Mouse (Mus musculus) kidney, embryonic 16.5 days (tissue): Measurements from ENCODE around the gene Ccdc34. TPM values are rescaled to one million over a fixed set of nuclear protein-coding genes. Genes with fewer than 3 reads are reported as not detected.

Experiments used
- ATAC-seq: fragments of 200-750 bp; cut with Nextera tagmentation; 2 replicates; pipeline ENCODE4 v1.8.0; 2017; ENCODE audit warnings: moderate TSS enrichment; ENCODE audit not compliant: low FRiP score, low TSS enrichment
- H3K27ac ChIP-seq: fragments of 300-500 bp; sonication (generic); 2 replicates; pipeline ENCODE4 v1.5.1; 2014; ENCODE audit warnings: low read length
- H3K27me3 ChIP-seq: fragments of 300-500 bp; sonication (generic); 2 replicates; pipeline ENCODE4 v1.6.1; 2014; ENCODE audit warnings: low read length, control low read depth, mixed read lengths; ENCODE audit not compliant: insufficient read depth
- H3K36me3 ChIP-seq: fragments of 300-500 bp; sonication (generic); 2 replicates; pipeline ENCODE4 v1.6.1; 2014; ENCODE audit warnings: low read length, control low read depth, mixed read lengths; ENCODE audit not compliant: insufficient read depth
- H3K4me1 ChIP-seq: fragments of 300-500 bp; sonication (generic); 2 replicates; pipeline ENCODE4 v1.6.1; 2014; ENCODE audit warnings: low read length, control low read depth, mixed read lengths; ENCODE audit not compliant: insufficient read depth
- H3K4me2 ChIP-seq: fragments of 300-500 bp; sonication (generic); replicated peaks from 2 replicates; pipeline ENCODE4 v1.6.1; 2014; ENCODE audit warnings: low read depth, low read length
- H3K4me3 ChIP-seq: fragments of 300-500 bp; sonication (generic); 2 replicates; pipeline ENCODE4 v1.5.1; 2014; ENCODE audit warnings: mild to moderate bottlenecking, low read length
- H3K9ac ChIP-seq: fragments of 300-500 bp; sonication (generic); replicated peaks from 2 replicates; pipeline ENCODE4 v1.6.1; 2014; ENCODE audit warnings: low read length
- H3K9me3 ChIP-seq: fragments of 300-500 bp; sonication (generic); 2 replicates; pipeline ENCODE4 v1.6.1; 2016; ENCODE audit warnings: low read length, control low read depth
- WGBS: fragments of 180-500 bp; shearing (Covaris S2); extraction: QIAGEN DNeasy Blood & Tissue Kit; methylation state at CpG from one replicate; pipeline ENCODE4 v1.1.7; 2014; 5-methylcytosine and 5-hydroxymethylcytosine counted together
- polyA plus RNA-seq: library from polyadenylated mRNA; unstranded; fragments of >200 nt; fragmentation: Nextera tagmentation; extraction: Ambion mirVana; gene quantifications from 2 replicates; pipeline ENCODE4 v1.2.1, GENCODE M21; 2015

Ccdc34 gene
- polyA plus RNA-seq, 1 experiment from 2014 or later, result 39.5 TPM

DNA sequence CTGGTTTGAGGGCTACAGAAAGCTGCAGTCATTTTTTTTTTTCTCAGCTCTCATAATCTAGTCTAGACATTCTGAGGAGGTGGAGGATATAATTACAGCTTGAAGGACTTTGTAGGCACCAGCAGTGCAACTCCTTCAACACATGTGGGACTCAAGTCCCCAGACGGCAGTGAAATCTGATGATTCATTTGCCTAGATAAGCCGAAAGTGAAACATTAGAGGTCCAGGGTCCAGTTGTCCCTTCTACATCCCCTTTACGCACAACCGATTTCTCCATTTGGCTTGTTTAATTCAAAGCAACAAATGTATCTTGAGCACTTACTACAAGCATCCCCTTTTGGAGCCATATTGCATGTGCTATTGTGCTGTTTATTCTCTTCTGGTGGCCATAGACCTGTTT, 147.4 kb downstream of the Ccdc34 start:
- Histone ChIP-seq H3K36me3 (no peaks in the 10 kb centered on the region), H3K27ac (no peak overlapping the region)

DNA sequence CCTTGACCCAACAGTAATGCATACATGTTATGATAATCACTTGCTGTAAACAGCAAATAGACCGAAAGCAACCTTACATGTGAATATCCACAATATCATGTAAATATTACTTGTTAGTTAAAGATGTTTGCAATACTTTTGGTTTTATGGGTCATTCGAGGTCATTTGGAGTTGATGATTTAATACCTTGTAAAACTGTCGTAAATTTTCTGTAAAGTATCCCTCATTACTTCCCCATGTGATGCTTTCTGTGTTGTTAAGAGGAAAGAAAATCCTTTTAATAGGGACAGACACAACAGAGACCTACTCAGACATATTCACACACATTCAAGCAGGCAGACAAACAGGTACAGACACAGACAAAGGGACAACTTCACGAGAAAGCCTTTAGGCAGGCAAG, 150.1 kb downstream of the Ccdc34 start:
- Histone ChIP-seq H3K9me3 (no peaks in the 10 kb centered on the region; the same call in 1 of the 2 replicates), H3K9ac (no peak overlapping the region), H3K27me3 (no peaks in the 10 kb centered on the region), H3K27ac (no peak overlapping the region), H3K36me3 (no peaks in the 10 kb centered on the region), H3K4me2 (no peak overlapping the region), H3K4me1 (0 out of 2 replicates have a peak, but pooled peaks cover 5% of the 10 kb centered on the region), H3K4me3 (no peak overlapping the region)
- no peak for ATAC-seq
- 45% methylated on average over 4 of the region's 4 CpGs for WGBS

More for the DNA sequence above, 147.4 kb downstream of the Ccdc34 start:
- no peak for ATAC-seq
- no peaks in the 10 kb centered on the region for H3K9me3 ChIP-seq
- 52% methylated on average over 4 of the region's 4 CpGs for WGBS
- H3K4me3 ChIP-seq, result no peak overlapping the region
- H3K4me1 ChIP-seq, result 0 out of 2 replicates have a peak, but pooled peaks cover 2% of the 10 kb centered on the region
- no peaks in the 10 kb centered on the region for H3K27me3 ChIP-seq
- no peak overlapping the region for H3K4me2 ChIP-seq
- no peak overlapping the region for H3K9ac ChIP-seq

DNA sequence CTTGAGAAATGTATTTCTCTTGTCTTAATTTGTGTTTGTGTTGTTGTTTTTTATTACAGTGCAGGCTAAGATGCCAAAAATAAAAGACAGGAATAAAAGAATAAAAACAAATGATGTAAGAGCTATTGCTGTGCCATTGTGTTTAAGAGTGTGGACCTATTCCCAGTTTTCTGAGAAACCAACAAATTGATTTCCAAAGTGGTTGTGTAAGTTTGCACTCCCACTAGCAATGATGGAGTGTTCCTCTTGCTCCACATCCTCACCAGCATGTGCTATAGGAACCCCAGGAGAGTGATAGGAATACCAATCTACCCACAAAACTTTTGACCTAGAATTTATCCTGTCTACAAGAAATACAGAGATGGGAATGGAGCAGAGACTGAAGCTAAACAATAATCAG, 150.7 kb downstream of the Ccdc34 start:
- Histone ChIP-seq H3K9me3 (no peaks in the 10 kb centered on the region; the same call in 1 of the 2 replicates), H3K4me1 (0 out of 2 replicates have a peak, but pooled peaks cover 5% of the 10 kb centered on the region), H3K36me3 (no peaks in the 10 kb centered on the region), H3K27me3 (no peaks in the 10 kb centered on the region), H3K27ac (no peak overlapping the region), H3K4me3 (no peak overlapping the region), H3K9ac (no peak overlapping the region), H3K4me2 (no peak overlapping the region)
- ATAC-seq, result no peak

DNA sequence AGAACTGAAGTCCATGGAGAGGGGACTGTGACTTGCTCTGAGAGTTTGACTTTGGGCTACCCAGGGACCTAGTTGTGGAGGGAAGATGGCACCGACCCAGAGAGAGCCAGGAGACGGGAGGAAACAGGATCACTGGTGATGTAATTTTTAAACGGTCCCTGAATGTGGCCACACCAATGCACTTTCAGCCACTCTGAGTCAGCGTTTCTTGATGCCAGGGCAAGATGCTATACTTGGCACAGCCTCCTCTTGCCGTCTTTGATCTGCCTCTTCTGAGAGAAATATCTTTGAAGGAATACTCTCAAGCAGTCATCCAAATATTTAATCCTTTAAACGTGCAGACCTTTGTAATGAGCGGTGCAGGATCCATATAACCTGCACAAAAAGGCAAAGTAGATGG, 154.8 kb downstream of the Ccdc34 start:
- Histone ChIP-seq H3K27ac (no peak overlapping the region), H3K4me3 (no peak overlapping the region), H3K4me2 (no peak overlapping the region), H3K36me3 (no peaks in the 10 kb centered on the region), H3K4me1 (peaks cover 19% of the 10 kb centered on the region), H3K27me3 (no peaks in the 10 kb centered on the region), H3K9me3 (no peaks in the 10 kb centered on the region; the same call in 1 of the 2 replicates), H3K9ac (no peak overlapping the region)
- no peak for ATAC-seq
- 78% methylated on average over 7 of the region's 7 CpGs for WGBS

GRCm38 (mm10) chr2:110173818-110174247, 156.2 kb downstream of the Ccdc34 start:
- peak; percentile 52; the same call in 1 of the 2 replicates for ATAC-seq
- 0 out of 2 replicates have a peak overlapping the region, but pooled peaks have one; percentile 23 for H3K27ac ChIP-seq

DNA sequence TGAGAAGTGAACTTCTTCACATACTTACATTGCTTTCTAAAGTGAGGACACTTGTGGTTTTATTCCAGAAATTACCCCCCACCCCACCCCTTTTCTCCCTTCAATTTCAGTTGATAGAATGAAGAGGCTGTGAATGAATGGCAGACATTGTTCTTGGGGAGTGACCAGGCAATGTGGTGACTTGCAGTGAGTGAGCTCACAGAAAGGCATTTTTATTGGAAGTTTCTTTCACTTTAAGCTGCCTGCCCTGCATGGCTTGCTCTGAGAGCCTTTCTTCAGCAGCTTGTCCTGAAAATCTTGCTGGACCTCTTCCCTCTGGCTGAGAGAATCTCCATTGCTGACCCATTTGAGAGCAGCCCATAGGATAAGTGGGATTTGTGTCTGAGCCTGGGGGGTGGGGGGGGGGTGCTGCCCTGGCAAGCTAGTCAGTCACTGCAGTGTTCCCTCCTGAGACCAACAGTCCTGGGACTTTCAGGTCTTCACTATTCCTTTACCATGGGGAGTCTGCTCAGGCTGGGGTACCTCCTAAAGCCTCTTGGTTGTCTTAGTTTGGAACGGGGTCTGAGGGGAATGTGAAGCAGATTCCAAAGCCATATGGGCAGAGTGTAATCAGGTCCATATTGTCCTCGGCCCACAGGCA, 159.3 kb downstream of the Ccdc34 start:
- no peak overlapping the region for H3K4me3 ChIP-seq
- H3K9ac ChIP-seq, result no peak overlapping the region
- H3K27me3 ChIP-seq, result no peaks in the 10 kb centered on the region
- no peak overlapping the region for H3K4me2 ChIP-seq
- 49% methylated on average over 2 of the region's 2 CpGs for WGBS
- ATAC-seq, result no peak
- 0 out of 2 replicates have a peak overlapping the region, but pooled peaks have one; percentile 52 for H3K27ac ChIP-seq
- H3K4me1 ChIP-seq, result peaks cover 51% of the 10 kb centered on the region
- H3K36me3 ChIP-seq, result no peaks in the 10 kb centered on the region
- no peaks in the 10 kb centered on the region for H3K9me3 ChIP-seq

More at GRCm38 (mm10) chr2:110173818-110174247, 156.2 kb downstream of the Ccdc34 start:
- H3K36me3 ChIP-seq, result no peaks in the 10 kb centered on the region
- H3K4me2 ChIP-seq, result no peak overlapping the region
- H3K9ac ChIP-seq, result no peak overlapping the region
- WGBS, result 55% methylated on average over 7 of the region's 7 CpGs
- no peaks in the 10 kb centered on the region for H3K27me3 ChIP-seq
- H3K9me3 ChIP-seq, result no peaks in the 10 kb centered on the region; the same call in 1 of the 2 replicates
- H3K4me3 ChIP-seq, result no peak overlapping the region
- peaks cover 27% of the 10 kb centered on the region for H3K4me1 ChIP-seq

- peak overlapping the region; percentile 52; the same call in 1 of the 2 replicates for H3K27ac ChIP-seq
- H3K36me3 ChIP-seq, result no peaks in the 10 kb centered on the region
- no peak overlapping the region for H3K4me3 ChIP-seq
- no peak overlapping the region for H3K4me2 ChIP-seq
- no peak for ATAC-seq
- no peak overlapping the region for H3K9ac ChIP-seq
- H3K27me3 ChIP-seq, result no peaks in the 10 kb centered on the region
- no peaks in the 10 kb centered on the region for H3K9me3 ChIP-seq
- peaks cover 56% of the 10 kb centered on the region for H3K4me1 ChIP-seq
- WGBS, result 65% methylated on average over 2 of the region's 2 CpGs
Observed at GRCm38 (mm10) chr2:110177406-110177805, 159.8 kb downstream of the Ccdc34 start.

DNA sequence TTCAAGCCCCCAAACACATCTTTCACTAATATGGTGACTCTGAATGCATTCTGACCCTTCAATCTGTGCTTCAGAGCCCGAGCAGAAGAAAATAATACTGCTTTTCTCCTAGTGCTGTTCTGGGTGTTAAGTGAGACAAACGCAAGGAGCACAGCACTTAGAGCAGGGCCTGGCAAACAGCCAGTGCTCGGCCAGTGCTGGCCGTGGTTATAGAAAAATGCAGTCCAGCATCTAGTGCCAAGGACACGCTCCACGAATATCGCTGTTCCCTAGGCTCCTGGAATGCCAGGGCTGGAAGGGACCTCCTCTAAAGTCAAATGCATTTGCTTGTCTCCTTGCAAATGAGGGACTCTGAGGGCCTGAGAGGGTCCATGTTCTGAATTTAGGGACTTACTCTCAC, 160.3 kb downstream of the Ccdc34 start:
- Histone ChIP-seq H3K27me3 (no peaks in the 10 kb centered on the region), H3K4me3 (no peak overlapping the region), H3K27ac (peak overlapping the region; percentile 52), H3K4me1 (peaks cover 61% of the 10 kb centered on the region), H3K36me3 (no peaks in the 10 kb centered on the region), H3K9me3 (no peaks in the 10 kb centered on the region), H3K4me2 (no peak overlapping the region), H3K9ac (no peak overlapping the region)
- WGBS, result 31% methylated on average over 7 of the region's 7 CpGs
- ATAC-seq, result no peak

- Histone ChIP-seq H3K4me2 (peak overlapping the region; percentile 16; the same call in 1 of the 2 replicates), H3K4me3 (no peak overlapping the region), H3K9ac (0 out of 2 replicates have a peak overlapping the region, but pooled peaks have one; percentile 6), H3K27me3 (no peaks in the 10 kb centered on the region), H3K27ac (peak overlapping the region; percentile 77), H3K4me1 (peaks cover 62% of the 10 kb centered on the region), H3K9me3 (no peaks in the 10 kb centered on the region), H3K36me3 (no peaks in the 10 kb centered on the region)
- peak; percentile 94 for ATAC-seq
- 10% methylated on average over 10 of the region's 10 CpGs for WGBS
Observed at GRCm38 (mm10) chr2:110179669-110180315, 162.2 kb downstream of the Ccdc34 start.

GRCm38 (mm10) chr2:110180316-110180670, 162.7 kb downstream of the Ccdc34 start:
- WGBS, result 36% methylated on average over 7 of the region's 7 CpGs
- no peak for ATAC-seq
- peaks cover 62% of the 10 kb centered on the region for H3K4me1 ChIP-seq
- H3K36me3 ChIP-seq, result no peaks in the 10 kb centered on the region
- no peaks in the 10 kb centered on the region for H3K9me3 ChIP-seq
- H3K9ac ChIP-seq, result no peak overlapping the region
- H3K27me3 ChIP-seq, result no peaks in the 10 kb centered on the region
- peak overlapping the region; percentile 77 for H3K27ac ChIP-seq
- peak overlapping the region; percentile 16; the same call in 1 of the 2 replicates for H3K4me2 ChIP-seq
- no peak overlapping the region for H3K4me3 ChIP-seq
